Mouse (Mus musculus) layer of hippocampus, postnatal 36 days (tissue): Measurements from ENCODE around the gene Abraxas2. TPM values are rescaled to one million over a fixed set of nuclear protein-coding genes. Genes with fewer than 3 reads are reported as not detected.

Experiments used
- DNase-seq, 2 experiments: peaks; one replicate each; pipeline ENCODE4 v3.0.0; 2022
- total RNA-seq, 2 experiments: library from RNA; stranded (reverse); gene quantifications; 2 replicates each; pipeline ENCODE4 v1.2.3; 2021

Abraxas2 gene
- total RNA-seq, 2 experiments from 2014 or later = 28.3 to 31.5 TPM

DNA sequence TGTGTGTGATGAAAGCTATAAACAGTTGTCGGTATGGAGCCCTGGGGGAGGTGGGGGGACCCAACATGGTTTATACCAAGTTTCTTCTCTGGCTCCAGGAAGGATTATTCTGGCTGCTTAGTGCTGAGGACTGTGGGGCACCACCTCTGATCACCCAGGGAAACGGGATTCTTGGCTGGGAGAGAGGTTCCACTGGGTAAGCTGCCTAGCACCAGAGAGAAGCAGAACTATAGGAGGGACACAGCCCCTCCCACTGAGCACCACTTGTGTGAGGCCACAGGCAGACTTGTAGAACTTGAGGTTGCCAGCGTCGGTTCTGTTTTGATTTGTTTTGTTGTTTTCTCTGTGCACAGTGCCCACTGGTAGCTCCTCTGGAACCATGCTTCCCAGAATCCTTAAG, 5.1 kb upstream of the Abraxas2 start:
- DNase-seq = no peak

DNA sequence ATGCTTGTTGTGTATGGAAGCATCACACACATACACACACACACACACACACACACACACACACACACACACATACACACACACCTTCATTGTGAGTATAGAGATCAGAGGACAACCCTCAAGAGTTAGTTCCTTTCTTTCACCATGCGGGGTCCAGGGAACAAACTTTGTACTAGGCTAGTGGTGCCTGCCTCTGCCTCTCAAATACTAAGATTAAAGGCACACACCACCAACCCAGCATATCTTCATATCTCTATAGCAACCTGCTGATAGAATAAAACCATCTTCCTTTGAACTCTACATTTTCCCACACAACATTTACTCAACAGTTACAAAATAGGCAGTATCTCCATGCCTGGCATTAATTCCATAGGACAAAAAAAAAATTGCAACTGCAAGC, 2.9 kb upstream of the Abraxas2 start:
- DNase-seq = no peak

DNA sequence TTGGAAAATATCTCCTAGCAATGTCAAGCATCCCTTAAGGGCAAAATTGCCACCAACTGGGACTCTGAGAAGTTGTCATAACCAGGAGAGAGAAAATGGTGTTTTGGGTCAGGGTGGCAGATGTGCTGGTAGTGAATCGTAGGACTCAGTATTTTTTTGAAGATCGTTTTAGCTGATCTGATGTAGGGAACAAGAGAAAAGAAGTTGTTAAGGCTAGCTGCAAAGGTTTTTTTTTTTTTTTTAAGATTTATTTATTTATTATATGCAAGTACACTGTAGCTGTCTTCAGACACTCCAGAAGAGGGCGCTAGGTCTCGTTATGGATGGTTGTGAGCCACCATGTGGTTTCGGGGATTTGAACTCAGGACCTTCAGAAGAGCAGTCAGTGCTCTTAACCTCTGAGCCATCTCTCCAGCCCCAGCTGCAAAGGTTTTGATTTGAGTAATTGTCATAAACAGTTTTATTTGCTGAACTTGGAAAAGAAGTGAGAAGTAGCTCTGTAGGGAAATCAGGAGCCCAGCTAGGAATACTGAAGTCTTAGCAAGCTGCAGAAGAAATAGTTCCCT, 899 bp upstream of the Abraxas2 start:
- DNase-seq = no peak

GRCm38 (mm10) chr7:132866316-132866715, 7.3 kb downstream of the Abraxas2 start:
- DNase-seq = no peak

- DNase-seq = no peak
Observed at GRCm38 (mm10) chr7:132873043-132873442, 14.0 kb downstream of the Abraxas2 start.

DNA sequence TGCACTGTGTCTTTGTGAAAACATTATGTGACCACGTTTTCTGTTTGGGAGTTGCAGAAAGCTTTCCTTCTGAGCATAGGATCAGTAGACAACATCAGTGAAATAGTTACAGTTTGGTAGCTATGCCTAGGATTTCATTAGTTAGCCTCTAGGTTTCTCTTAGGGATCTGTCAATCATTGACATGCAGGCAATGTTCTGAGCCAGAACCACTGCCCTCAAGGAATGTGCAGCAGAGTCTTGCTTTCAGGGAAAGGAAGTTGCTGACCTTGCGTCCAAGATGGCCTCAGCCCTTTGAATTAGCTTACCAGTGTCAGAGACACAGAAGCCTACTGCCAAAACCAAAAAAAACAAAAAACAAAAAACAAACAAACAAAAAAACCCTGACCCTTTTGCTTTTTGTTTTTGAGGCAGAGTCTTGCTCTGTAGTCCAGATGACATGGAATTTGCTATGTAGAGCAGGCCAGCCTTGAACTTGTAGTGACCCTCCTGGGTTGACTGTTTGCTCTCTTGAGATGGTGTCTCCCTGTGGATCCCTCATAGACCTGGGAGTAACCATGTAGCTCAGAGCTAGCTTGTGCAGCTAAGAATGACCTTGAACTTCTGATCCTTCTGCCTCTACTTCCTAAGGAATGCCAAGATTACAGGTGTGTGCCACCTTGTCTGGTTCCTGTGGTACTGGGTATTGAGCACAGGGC, 16.5 kb downstream of the Abraxas2 start:
- no peak for DNase-seq

- no peak for DNase-seq
Observed at GRCm38 (mm10) chr7:132880276-132880675, 21.3 kb downstream of the Abraxas2 start.

DNA sequence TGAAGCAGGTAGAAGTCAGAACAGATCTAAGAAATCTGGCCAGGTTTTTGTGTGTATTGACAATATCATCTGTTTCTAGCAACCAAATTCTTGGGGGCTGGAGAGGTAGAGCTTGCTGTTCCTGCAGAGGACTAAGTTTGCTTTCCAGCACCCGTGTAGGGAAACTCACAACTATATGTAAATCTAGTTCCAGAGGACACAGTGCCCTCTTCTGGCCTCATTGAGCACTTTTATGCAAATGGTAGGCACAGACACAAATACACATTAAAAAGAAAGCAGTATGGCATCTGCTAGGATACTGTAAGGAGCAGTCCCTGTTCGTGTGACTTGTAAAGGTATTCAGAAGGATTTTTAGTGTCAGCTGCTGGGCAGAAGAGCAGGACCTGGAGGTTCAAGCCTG, 23.3 kb downstream of the Abraxas2 start:
- no peak for DNase-seq

GRCm38 (mm10) chr7:132884031-132884430, 25.0 kb downstream of the Abraxas2 start:
- DNase-seq = no peak

- no peak for DNase-seq
Observed at GRCm38 (mm10) chr7:132887019-132887804, 28.2 kb downstream of the Abraxas2 start.

GRCm38 (mm10) chr7:132888052-132888451, 29.0 kb downstream of the Abraxas2 start:
- no peak for DNase-seq

GRCm38 (mm10) chr7:132888518-132889249, 29.7 kb downstream of the Abraxas2 start:
- no peak for DNase-seq

GRCm38 (mm10) chr7:132889691-132890090, 30.7 kb downstream of the Abraxas2 start:
- no peak for DNase-seq

DNA sequence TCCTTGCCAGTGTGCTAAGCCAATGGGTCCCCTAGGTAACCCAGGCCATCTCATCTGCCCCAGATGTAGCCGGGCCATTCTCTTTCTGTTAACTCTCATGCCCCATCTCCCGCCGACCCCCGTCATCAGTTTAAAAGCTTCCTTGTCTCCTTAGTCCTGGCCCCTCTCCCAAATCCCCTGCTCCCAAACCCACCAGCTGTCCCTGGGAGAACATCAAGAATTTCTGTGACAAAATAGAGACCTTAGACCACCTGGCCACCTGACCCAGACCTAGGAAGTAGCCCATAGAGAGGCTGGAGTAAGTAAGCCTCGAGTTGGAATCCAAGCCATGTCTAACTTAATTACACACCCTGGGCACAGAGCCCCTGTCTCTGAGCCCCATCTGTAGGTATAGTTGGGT, 31.2 kb downstream of the Abraxas2 start:
- no peak for DNase-seq

- no peak for DNase-seq
Observed at GRCm38 (mm10) chr7:132891561-132892310, 32.7 kb downstream of the Abraxas2 start.

GRCm38 (mm10) chr7:132892311-132892661, 33.3 kb downstream of the Abraxas2 start:
- no peak for DNase-seq

DNA sequence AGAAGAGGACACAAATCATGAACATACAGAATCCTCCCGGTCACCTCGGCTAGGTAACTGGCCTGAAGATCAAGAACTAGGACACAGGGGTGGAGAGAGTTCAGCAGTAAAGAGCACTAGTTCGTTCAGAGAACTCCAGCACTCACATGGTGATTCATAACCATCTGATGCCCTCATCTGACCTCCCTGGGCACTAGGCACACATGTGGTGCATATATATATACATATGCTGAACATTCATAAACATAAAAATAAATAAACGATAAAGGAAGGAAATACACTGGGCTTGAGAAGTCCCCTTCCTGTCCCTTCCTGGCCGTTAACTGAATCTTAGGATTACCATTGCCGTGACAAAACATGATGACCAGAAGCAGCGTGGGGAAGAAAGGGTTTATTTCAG, 33.8 kb downstream of the Abraxas2 start:
- no peak for DNase-seq

- DNase-seq = no peak
Observed at GRCm38 (mm10) chr7:132893336-132893735, 34.3 kb downstream of the Abraxas2 start.

DNA sequence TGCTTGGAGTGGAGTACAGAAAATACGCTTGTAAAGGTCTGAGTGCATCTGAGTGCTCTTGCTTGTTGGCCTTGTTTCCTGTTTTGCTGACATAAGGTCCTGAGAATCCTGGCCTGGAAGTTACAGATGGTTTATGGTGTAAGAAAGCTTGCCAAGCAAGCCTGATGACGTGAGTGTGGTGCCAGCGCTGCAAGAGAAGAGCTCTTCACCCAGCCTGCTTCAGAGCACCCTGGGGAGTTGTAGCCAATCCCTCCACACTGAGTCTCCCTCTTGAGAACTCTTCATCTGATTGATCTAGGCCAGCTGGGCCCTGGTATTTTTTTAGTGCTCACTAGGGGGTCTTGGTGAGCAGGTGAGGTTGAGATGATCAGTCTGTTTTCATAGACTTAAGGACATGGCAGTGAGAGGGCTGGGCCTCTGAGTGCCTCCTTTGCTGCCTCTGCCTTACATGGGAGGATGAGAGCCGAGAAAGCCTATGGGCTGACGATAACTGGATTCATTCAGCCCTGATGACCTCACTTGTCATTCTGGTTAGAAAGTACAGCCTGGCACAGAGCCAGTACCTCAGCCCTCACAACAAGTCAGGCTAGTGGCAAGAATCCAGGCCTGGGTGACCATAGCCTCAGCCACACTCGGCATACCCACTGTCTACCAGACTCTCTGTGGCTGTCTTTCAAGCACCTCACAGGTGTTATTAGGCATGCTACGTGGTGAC, 36.0 kb downstream of the Abraxas2 start:
- no peak for DNase-seq

DNA sequence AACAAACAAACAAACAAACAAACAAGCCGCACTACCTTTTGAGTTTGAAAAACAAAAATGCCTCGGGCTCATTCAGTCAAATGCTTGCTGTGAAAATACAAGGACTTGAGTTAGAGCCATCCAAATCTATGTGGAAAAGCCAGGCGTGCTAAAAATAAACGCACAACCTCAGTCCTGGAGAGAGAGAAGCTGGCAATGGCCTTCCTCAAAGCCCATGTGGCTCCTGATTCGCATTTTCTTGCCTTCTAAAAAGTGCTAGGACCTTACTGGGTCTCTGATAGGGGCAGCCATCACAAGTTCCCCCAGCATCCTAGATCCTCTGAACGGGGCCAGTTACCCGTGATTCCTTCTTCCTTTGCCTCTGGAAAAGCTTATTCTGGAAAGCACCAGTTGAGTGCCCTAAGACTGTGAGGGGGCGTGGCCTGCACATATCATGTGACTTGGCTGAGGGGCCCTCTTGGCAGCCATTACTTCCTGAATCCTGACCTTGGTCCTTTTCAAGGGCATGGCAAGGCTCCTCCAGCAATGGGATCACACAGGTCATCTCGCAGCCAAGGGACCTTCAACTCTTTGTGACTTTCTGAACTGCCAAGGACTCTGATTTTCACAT, 37.3 kb downstream of the Abraxas2 start:
- no peak for DNase-seq

DNA sequence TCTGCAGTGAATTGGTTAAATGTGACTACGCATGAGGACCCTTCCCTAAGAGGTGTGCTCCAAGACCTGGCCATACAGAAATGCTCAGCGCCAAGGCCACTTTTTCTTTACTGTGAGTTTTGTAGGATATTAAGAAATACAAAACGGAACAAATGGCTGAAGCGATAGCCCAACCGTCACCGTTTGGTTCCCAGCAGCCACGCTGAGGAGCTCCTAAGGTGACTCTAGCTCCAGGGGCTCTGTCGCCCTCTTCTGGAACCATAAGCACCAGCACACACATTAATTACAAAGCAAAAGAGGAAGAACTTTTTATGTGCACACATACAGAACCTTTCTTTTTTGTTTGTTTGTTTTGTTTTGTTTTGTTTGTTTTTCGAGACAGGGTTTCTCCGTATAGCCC, 38.2 kb downstream of the Abraxas2 start:
- no peak for DNase-seq
